Mouse (Mus musculus): ENCODE data around the gene Foxn4.
A peak's percentile ranks its signal among the peaks of the same experiment; 100 is the strongest.

Foxn4 gene

GRCm38 (mm10) chr5:114279382-114280143 is 6.0 kb upstream of the Foxn4 start:
- no peak for DNase-seq

DNA sequence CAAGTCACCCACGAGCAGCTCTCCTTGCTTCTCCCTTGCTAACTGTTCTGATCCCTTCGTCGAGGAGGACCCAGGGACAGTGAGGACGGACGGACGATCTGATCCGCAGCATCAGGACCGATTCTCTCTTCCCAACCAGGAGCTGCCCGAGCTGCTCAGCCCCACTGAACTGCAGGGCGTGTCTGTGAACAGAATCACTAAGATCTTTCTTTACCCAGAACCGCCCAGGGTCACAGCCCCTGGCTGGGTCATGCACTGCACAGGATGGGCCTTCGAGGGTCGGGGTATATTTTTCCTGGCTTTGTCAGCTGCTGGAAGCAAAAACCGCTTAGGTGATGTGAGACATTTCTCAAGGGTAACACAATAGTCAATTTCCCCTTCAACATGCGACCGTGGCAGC is 2.4 kb upstream of the Foxn4 start:
- DNase-seq = no peak

- DNase-seq = no peak
Observed at GRCm38 (mm10) chr5:114275339-114275738, 1.7 kb upstream of the Foxn4 start.

DNA sequence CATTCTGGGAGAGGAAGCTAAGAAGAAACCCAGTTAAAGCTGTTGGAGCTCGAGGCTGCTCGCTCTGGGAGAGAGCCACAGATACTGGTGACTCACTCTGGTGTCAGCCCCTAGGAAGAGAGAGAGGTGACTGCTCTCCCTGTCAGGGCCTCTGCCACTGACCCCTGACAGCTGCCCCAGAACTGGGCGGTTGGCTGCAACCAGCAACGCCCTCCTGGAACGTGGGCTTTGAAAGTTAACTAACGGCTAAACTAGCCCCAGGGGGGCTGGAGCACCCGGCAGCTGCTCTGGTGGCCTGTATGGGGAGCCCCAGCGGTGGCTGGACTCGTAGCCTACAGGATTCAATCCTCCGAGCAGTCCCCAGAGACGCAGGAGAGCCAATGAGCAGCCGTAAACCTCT is 3.6 kb downstream of the Foxn4 start:
- no peak for DNase-seq

- no peak for DNase-seq
Observed at GRCm38 (mm10) chr5:114269499-114269898, 4.1 kb downstream of the Foxn4 start.

GRCm38 (mm10) chr5:114268646-114269045 is 5.0 kb downstream of the Foxn4 start:
- DNase-seq = no peak

- DNase-seq = no peak
Observed at GRCm38 (mm10) chr5:114264791-114265190, 8.8 kb downstream of the Foxn4 start.

GRCm38 (mm10) chr5:114264030-114264459 is 9.6 kb downstream of the Foxn4 start:
- no peak for DNase-seq

DNA sequence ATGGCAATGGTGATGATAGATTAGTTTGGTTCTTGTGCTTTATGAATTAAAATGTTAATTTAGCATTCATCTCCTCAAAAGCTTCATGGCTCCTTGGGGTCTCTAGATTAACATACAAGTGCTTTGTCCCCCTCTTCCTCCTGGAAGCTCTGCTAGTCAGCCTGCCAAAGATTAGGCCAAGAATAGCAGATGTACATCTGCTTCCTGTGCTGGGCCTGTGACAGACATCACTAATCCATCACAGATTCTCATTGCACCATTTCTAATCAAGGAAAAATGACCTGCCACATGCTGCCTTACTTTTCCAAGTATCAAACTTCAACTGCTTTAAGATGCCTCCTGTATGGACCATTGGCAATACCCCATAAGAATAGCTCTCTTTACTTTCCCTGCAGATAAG is 12.1 kb downstream of the Foxn4 start:
- DNase-seq = no peak

DNA sequence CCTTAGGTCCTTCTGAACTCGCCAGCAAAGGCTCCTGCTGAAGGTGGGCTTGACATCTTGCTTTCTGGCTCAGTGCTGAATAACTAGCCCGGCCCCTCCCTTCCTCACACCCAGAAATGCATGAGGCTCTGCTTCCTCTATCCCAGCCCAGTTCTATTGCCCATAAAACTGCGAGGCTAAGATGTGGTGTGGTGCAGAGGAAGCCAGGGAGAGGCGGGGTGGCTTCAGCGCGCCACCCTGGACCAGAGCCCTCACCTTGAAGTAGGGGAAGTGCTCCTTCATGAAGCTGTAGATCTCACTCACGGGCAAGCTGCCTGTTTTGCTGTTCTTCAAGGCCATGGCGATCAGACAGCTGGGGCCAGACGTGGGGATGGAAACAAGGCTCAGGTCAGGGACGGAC is 14.1 kb downstream of the Foxn4 start:
- DNase-seq = no peak

DNA sequence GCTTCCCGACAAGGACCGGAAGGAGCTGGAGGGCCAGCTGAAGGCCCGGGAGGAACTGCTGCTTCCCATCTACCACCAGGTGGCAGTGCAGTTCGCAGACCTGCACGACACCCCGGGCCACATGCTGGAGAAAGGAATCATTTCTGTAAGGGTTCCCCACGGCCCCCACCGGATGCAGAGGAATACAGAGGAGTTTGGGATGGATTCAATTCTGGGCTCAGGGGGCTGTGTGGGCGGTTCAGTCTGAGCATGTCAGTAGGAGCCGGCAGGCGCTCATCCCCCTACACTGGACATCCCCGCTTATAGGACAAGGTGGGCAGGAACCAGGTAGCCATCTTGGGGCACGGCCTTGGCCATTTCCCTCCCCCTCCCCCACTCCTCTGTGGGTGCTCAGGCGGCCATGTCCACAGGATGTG is 25.4 kb downstream of the Foxn4 start:
- DNase-seq = peak; percentile 52

GRCm38 (mm10) chr5:114246465-114246864 is 27.1 kb downstream of the Foxn4 start:
- no peak for DNase-seq

- no peak for DNase-seq
Observed at GRCm38 (mm10) chr5:114239737-114240136, 33.9 kb downstream of the Foxn4 start.

GRCm38 (mm10) chr5:114238924-114239323 is 34.7 kb downstream of the Foxn4 start:
- no peak for DNase-seq

DNA sequence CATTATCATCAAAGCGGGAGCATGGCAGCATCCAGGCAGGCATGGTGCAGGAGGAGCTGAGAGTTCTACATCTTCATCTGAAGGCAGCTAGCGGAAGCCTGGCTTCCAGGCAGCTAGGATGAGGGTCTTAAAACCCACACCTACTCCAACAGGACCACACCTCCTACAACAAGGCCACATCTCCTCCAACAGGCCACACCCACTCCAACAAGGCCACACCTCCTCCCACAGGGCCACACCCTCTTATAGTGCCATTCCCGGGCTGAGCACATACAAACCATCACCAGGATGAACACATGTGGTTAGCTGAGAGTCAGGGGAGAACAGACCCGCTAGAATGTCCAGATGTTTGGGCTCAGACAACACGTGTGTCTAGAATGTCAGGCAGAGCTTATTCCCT is 44.7 kb downstream of the Foxn4 start:
- no peak for DNase-seq

DNA sequence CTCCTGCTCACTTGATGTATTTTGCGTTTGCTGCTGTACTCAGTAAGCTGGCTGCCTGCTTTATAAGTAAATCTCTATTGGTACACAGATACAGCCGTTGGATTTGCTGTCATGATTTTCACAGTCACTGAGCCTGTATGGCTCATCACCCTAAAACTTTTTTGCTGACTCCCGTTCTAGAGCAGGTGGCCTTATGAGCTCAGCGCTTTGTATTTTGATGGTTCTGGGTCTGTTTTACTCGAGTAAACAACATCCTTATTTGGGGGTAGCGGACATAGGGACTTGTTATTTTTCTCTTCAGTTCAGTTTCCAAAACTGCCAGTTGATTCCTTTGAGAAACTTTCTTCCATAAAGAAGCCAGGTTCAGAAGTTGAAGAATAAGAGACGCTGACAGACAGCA is 47.6 kb downstream of the Foxn4 start:
- no peak for DNase-seq

DNA sequence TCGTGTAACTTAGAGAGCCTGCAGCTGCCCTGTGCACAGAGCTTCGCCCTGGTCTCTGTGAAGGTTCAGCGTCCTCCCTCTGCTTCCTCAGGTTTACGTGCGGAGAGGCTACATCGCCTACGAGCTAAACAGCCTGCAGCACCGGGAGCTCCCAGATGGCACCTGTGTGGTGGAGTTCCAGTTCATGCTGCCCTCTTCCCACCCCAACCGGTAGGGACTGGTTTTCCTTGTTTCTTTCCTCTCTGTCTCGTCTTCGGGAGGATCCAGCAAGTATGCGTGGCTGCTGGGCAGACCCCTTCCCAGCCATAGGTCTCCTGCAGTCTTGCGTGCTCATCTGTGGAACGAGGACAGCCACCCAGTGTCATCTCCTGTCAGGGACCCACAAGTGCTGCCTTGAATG is 54.8 kb downstream of the Foxn4 start:
- no peak for DNase-seq

GRCm38 (mm10) chr5:114213183-114213582 is 60.4 kb downstream of the Foxn4 start:
- DNase-seq = no peak

DNA sequence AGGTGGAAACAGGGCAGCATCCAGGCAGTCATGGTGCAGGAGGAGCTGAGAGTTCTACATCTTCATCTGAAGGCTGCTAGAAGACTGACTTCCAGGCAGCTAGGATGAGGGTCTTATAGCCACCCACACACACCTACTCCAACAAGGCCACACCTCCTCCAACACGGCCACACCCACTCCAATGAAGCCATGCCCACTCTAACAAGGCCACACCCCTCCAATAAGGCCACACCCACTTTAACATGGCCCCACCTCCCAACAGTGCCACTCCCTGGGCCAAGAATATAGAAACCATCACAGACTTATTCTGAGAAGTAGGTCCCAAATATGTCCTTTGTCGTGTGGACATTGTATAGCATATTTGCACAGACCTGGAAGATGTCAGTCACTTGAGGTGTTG is 67.4 kb downstream of the Foxn4 start:
- DNase-seq = no peak
